Mouse (Mus musculus) kidney, embryonic 16.5 days (tissue): ENCODE results near the gene Pgp. TPM values are rescaled to one million over a fixed set of nuclear protein-coding genes. Genes with fewer than 3 reads are reported as not detected.
"Not testable (repeated sequence)": the region's sequence is repeated elsewhere in the genome, so short reads cannot be mapped to it uniquely, and the experiment has no call there.

ENCODE experiments used
- ATAC-seq: fragments of 200-750 bp; cut with Nextera tagmentation; 2 replicates; pipeline ENCODE4 v1.8.0; 2017; ENCODE audit warnings: moderate TSS enrichment; ENCODE audit not compliant: low FRiP score, low TSS enrichment
- H3K27ac ChIP-seq: fragments of 300-500 bp; sonication (generic); 2 replicates; pipeline ENCODE4 v1.5.1; 2014; ENCODE audit warnings: low read length
- H3K27me3 ChIP-seq: fragments of 300-500 bp; sonication (generic); 2 replicates; pipeline ENCODE4 v1.6.1; 2014; ENCODE audit warnings: low read length, control low read depth, mixed read lengths; ENCODE audit not compliant: insufficient read depth
- H3K36me3 ChIP-seq: fragments of 300-500 bp; sonication (generic); 2 replicates; pipeline ENCODE4 v1.6.1; 2014; ENCODE audit warnings: low read length, control low read depth, mixed read lengths; ENCODE audit not compliant: insufficient read depth
- H3K4me1 ChIP-seq: fragments of 300-500 bp; sonication (generic); 2 replicates; pipeline ENCODE4 v1.6.1; 2014; ENCODE audit warnings: low read length, control low read depth, mixed read lengths; ENCODE audit not compliant: insufficient read depth
- H3K4me2 ChIP-seq: fragments of 300-500 bp; sonication (generic); replicated peaks from 2 replicates; pipeline ENCODE4 v1.6.1; 2014; ENCODE audit warnings: low read depth, low read length
- H3K4me3 ChIP-seq: fragments of 300-500 bp; sonication (generic); 2 replicates; pipeline ENCODE4 v1.5.1; 2014; ENCODE audit warnings: mild to moderate bottlenecking, low read length
- H3K9ac ChIP-seq: fragments of 300-500 bp; sonication (generic); replicated peaks from 2 replicates; pipeline ENCODE4 v1.6.1; 2014; ENCODE audit warnings: low read length
- H3K9me3 ChIP-seq: fragments of 300-500 bp; sonication (generic); 2 replicates; pipeline ENCODE4 v1.6.1; 2016; ENCODE audit warnings: low read length, control low read depth
- WGBS: fragments of 180-500 bp; shearing (Covaris S2); extraction: QIAGEN DNeasy Blood & Tissue Kit; methylation state at CpG from one replicate; pipeline ENCODE4 v1.1.7; 2014; 5-methylcytosine and 5-hydroxymethylcytosine counted together
- polyA plus RNA-seq: library from polyadenylated mRNA; unstranded; fragments of >200 nt; fragmentation: Nextera tagmentation; extraction: Ambion mirVana; gene quantifications from 2 replicates; pipeline ENCODE4 v1.2.1, GENCODE M21; 2015

Gene Pgp
- polyA plus RNA-seq, 1 experiment from 2014 or later, result 55.5 TPM

DNA sequence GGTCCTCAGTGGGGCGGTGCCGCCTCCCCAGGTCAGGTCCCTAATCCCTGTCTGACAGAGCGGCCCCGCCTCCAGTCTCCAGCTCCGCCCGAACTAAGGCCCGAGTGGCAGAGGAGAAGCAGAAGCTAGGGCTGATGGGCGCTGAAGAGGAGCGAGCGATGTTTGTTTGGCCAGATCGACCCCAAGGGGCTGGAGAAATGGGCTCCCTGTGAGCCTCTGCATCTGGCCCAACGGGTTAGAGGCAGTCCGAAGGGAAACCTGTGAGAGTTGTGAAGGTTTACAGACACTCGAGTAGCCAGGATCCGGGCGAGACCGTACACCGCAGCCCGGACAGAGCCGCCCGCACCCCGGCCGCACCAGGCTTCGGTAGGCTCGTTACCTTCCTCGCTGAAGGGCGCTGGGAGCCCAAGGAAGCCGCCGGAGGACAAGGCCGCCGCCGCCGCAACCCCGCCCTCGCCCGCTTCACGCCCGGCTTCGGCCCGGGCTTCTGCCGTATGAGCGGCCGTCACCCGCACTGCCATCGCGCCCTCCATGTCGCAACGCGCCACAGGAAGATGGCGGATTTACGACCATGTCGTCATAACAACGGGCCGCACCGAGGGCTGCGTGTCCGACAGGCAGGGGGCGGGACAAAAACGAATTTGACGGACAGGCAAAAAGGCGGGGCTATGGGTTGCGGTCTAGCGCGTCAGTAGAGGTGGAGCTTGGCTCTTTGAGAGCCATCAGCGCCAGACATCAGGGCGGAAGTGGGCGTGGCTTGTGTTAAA is 15.3 kb upstream of the Pgp start:
- peak overlapping the region; percentile 69 for H3K4me2 ChIP-seq
- H3K36me3 ChIP-seq, result peaks cover 10% of the 10 kb centered on the region
- peak; percentile 94 for ATAC-seq
- H3K4me3 ChIP-seq, result peak overlapping the region; percentile 94
- peak overlapping the region; percentile 98 for H3K27ac ChIP-seq
- H3K27me3 ChIP-seq, result no peaks in the 10 kb centered on the region
- WGBS, result under 1% methylated on average over 66 of the region's 67 CpGs
- peak overlapping the region; percentile 94 for H3K9ac ChIP-seq
- H3K9me3 ChIP-seq, result no peaks in the 10 kb centered on the region
- peaks cover 15% of the 10 kb centered on the region for H3K4me1 ChIP-seq

DNA sequence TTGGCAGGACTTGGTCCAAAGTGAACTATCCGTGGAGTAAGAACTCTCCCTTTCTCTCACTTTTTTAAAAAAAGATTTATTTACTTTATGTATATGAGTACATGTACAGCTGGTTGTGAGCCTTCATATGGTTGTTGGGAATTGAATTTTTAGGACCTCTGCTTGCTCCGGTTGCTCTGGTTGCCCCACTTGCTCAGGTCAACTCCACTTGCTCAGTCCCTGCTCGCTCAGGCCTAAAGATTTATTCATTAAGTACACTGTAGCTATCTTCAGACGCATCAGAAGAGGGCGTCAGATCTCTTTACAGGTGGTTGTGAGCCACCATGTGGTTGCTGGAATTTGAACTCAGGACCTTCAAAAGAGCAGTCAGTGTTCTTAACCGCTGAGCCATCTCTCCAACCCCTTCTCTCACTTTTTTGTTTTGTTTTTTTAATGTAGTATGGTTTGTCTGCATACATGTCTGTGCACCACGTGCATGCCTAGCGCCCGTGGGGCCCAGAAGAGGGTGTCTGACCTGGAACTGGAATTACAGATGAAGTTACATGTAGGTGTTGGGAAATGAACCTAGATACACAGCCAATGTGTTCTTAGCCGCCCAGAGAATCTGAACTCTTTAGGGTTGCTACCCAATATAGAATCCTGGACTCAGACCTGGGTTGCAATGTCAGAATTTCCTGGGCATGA is 14.5 kb upstream of the Pgp start:
- peak overlapping the region; percentile 69 for H3K4me2 ChIP-seq
- not testable (repeated sequence) for H3K27me3 ChIP-seq, H3K36me3 ChIP-seq, H3K9me3 ChIP-seq
- H3K9ac ChIP-seq, result 0 out of 2 replicates have a peak overlapping the region, but pooled peaks have one; percentile 9
- 42% methylated on average over 10 of the region's 10 CpGs for WGBS
- peak overlapping the region; percentile 72; the same call in 1 of the 2 replicates for H3K27ac ChIP-seq
- ATAC-seq, result peak; percentile 37
- peak overlapping the region; percentile 94 for H3K4me3 ChIP-seq
- peaks cover 15% of the 10 kb centered on the region for H3K4me1 ChIP-seq

DNA sequence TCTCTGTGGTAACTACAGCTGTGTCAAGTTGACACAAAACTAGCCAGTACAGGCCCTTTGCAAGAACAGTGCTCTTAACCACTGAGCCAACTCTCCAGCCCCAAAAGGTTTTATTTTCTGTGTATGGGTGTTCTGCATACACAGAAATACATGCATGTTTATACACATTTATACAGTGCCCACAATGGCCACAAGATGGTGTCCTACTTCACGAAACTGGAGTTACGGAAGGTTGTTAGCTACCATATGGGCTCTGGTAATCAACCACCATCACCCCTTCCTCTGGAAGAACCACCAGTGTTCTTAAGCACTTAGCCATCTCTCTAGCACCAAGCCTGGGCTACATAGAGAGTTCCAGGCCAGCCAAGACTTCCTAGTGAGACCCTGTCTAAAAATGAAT is 8.6 kb upstream of the Pgp start:
- no peak overlapping the region for H3K4me3 ChIP-seq
- ATAC-seq, result no peak
- H3K27me3 ChIP-seq, result no peaks in the 10 kb centered on the region
- H3K4me2 ChIP-seq, result no peak overlapping the region
- H3K36me3 ChIP-seq, result no peaks in the 10 kb centered on the region
- H3K9me3 ChIP-seq, result no peaks in the 10 kb centered on the region
- H3K9ac ChIP-seq, result no peak overlapping the region
- 64% methylated on average over 2 of the region's 2 CpGs for WGBS
- no peak overlapping the region for H3K27ac ChIP-seq
- H3K4me1 ChIP-seq, result no peaks in the 10 kb centered on the region

GRCm38 (mm10) chr17:24462932-24463331 is 7.3 kb upstream of the Pgp start:
- H3K9ac ChIP-seq, result no peak overlapping the region
- no peak overlapping the region for H3K4me3 ChIP-seq
- no peaks in the 10 kb centered on the region for H3K27me3 ChIP-seq
- no peaks in the 10 kb centered on the region for H3K36me3 ChIP-seq
- no peaks in the 10 kb centered on the region for H3K9me3 ChIP-seq
- no peaks in the 10 kb centered on the region for H3K4me1 ChIP-seq
- WGBS, result 77% methylated on average over 1 of the region's 1 CpGs
- ATAC-seq, result no peak
- H3K4me2 ChIP-seq, result no peak overlapping the region
- H3K27ac ChIP-seq, result no peak overlapping the region

- no peak for ATAC-seq
These were observed 6.6 kb upstream of the Pgp start for GRCm38 (mm10) chr17:24463374-24464133.

GRCm38 (mm10) chr17:24468636-24469246 is 1.5 kb upstream of the Pgp start:
- no peak overlapping the region for H3K4me2 ChIP-seq
- H3K4me3 ChIP-seq, result no peak overlapping the region
- H3K36me3 ChIP-seq, result 0 out of 2 replicates have a peak, but pooled peaks cover under 1% of the 10 kb centered on the region
- peaks cover 30% of the 10 kb centered on the region for H3K4me1 ChIP-seq
- no peaks in the 10 kb centered on the region for H3K27me3 ChIP-seq
- 93% methylated on average over 5 of the region's 5 CpGs for WGBS
- no peak overlapping the region for H3K27ac ChIP-seq
- no peak for ATAC-seq
- H3K9ac ChIP-seq, result no peak overlapping the region
- H3K9me3 ChIP-seq, result no peaks in the 10 kb centered on the region

More at GRCm38 (mm10) chr17:24463374-24464133, 6.6 kb upstream of the Pgp start:
- no peaks in the 10 kb centered on the region for H3K36me3 ChIP-seq
- 47% methylated on average over 6 of the region's 6 CpGs for WGBS
- no peak overlapping the region for H3K4me3 ChIP-seq
- no peaks in the 10 kb centered on the region for H3K9me3 ChIP-seq
- H3K4me1 ChIP-seq, result no peaks in the 10 kb centered on the region
- no peaks in the 10 kb centered on the region for H3K27me3 ChIP-seq
- H3K9ac ChIP-seq, result no peak overlapping the region
- H3K4me2 ChIP-seq, result no peak overlapping the region
- H3K27ac ChIP-seq, result no peak overlapping the region

- Histone ChIP-seq H3K4me1 (peaks cover 37% of the 10 kb centered on the region), H3K36me3 (peaks cover 5% of the 10 kb centered on the region; the same call in 1 of the 2 replicates), H3K27me3 (no peaks in the 10 kb centered on the region), H3K9me3 (no peaks in the 10 kb centered on the region), H3K4me3 (peak overlapping the region; percentile 85), H3K27ac (peak overlapping the region; percentile 85), H3K4me2 (peak overlapping the region; percentile 96), H3K9ac (peak overlapping the region; percentile 90)
- no peak for ATAC-seq
- whole genome bisulfite sequencing, result 15% methylated on average over 7 of the region's 7 CpGs
These were observed 769 bp upstream of the Pgp start for GRCm38 (mm10) chr17:24469336-24469909.

DNA sequence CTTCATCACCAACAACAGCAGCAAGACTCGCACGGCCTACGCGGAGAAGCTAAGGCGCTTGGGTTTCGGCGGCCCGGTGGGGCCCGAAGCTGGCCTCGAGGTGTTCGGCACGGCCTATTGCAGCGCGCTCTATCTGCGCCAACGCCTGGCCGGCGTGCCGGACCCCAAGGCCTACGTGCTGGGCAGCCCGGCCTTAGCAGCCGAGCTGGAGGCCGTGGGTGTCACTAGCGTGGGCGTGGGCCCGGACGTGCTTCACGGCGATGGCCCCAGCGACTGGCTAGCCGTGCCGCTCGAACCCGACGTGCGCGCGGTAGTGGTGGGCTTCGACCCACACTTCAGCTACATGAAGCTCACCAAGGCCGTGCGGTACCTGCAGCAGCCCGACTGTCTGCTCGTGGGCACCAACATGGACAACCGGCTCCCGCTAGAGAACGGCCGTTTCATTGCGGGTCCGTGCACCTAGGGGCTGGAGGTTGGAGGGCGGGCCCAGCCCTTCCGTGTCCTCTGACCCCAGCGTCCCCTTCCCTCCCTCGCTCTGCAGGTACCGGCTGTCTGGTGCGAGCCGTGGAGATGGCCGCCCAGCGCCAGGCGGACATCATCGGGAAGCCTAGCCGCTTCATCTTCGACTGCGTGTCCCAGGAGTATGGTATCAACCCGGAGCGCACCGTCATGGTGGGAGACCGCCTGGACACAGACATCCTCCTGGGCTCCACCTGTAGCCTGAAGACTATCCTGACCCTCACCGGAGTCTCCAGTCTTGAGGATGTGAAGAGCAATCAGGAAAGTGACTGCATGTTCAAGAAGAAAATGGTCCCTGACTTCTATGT is 722 bp downstream of the Pgp start:
- Histone ChIP-seq H3K4me2 (peak overlapping the region; percentile 96), H3K27ac (peak overlapping the region; percentile 78), H3K4me3 (peak overlapping the region; percentile 85), H3K4me1 (peaks cover 39% of the 10 kb centered on the region), H3K27me3 (no peaks in the 10 kb centered on the region), H3K36me3 (peaks cover 20% of the 10 kb centered on the region; the same call in 1 of the 2 replicates), H3K9me3 (no peaks in the 10 kb centered on the region), H3K9ac (peak overlapping the region; percentile 90)
- WGBS, result under 1% methylated on average over 68 of the region's 68 CpGs
- peak; percentile 21; the same call in 1 of the 2 replicates for ATAC-seq
